Mouse (Mus musculus) liver, postnatal 0 days (tissue): ENCODE data around the gene Faf1. TPM values are rescaled to one million over a fixed set of nuclear protein-coding genes. Genes with fewer than 3 reads are reported as not detected.

Source experiments
- ATAC-seq: fragments of 200-750 bp; cut with Nextera tagmentation; 2 replicates; pipeline ENCODE4 v1.8.0; 2017; ENCODE audit warnings: mild to moderate bottlenecking, moderate library complexity
- DNase-seq: peaks from one replicate; pipeline ENCODE4 v3.0.0-alpha.2; 2016
- H3K27ac ChIP-seq: fragments of 300-500 bp; sonication (generic); 2 replicates; pipeline ENCODE4 v1.5.1; 2014; ENCODE audit warnings: antibody characterized with exemption, moderate library complexity, mild to moderate bottlenecking, low read depth
- H3K27me3 ChIP-seq: fragments of 300-500 bp; sonication (generic); 2 replicates; pipeline ENCODE4 v1.6.1; 2014; ENCODE audit warnings: low read length, control low read depth, mixed read lengths; ENCODE audit not compliant: insufficient read depth
- H3K36me3 ChIP-seq: fragments of 300-500 bp; sonication (generic); replicated peaks from 2 replicates; pipeline ENCODE4 v1.6.1; 2014; ENCODE audit warnings: mild to moderate bottlenecking, control low read depth, low read length, moderate library complexity, mixed read lengths; ENCODE audit not compliant: insufficient read depth
- H3K4me1 ChIP-seq: fragments of 300-500 bp; sonication (generic); 2 replicates; pipeline ENCODE4 v1.6.1; 2014; ENCODE audit warnings: antibody characterized with exemption, mild to moderate bottlenecking, control low read depth; ENCODE audit not compliant: insufficient read depth
- H3K4me2 ChIP-seq: fragments of 300-500 bp; sonication (generic); 2 replicates; pipeline ENCODE4 v1.6.1; 2014; ENCODE audit warnings: low read depth, mild to moderate bottlenecking, low read length, moderate library complexity, mixed read lengths
- H3K4me3 ChIP-seq: fragments of 300-500 bp; sonication (generic); 2 replicates; pipeline ENCODE4 v1.5.1; 2014; ENCODE audit warnings: low read depth, low read length
- H3K9ac ChIP-seq: fragments of 300-500 bp; sonication (generic); replicated peaks from 2 replicates; pipeline ENCODE4 v1.6.1; 2014; ENCODE audit warnings: mild to moderate bottlenecking, moderate library complexity
- H3K9me3 ChIP-seq: fragments of 300-500 bp; sonication (generic); 2 replicates; pipeline ENCODE4 v1.6.1; 2016; ENCODE audit warnings: mild to moderate bottlenecking, control low read depth, low read length, mixed read lengths
- CTCF ChIP-seq: sonication (generic); IDR thresholded peaks from 2 replicates; pipeline ENCODE4 v1.5.1; 2016; ENCODE audit warnings: antibody characterized with exemption, low read depth
- EP300 ChIP-seq: IDR thresholded peaks from 2 replicates; pipeline ENCODE4 v1.6.1; 2016; ENCODE audit warnings: antibody characterized with exemption, low read depth, mild to moderate bottlenecking
- WGBS: fragments of 180-500 bp; shearing (Covaris S2); extraction: QIAGEN DNeasy Blood & Tissue Kit; methylation state at CpG from one replicate; pipeline ENCODE4 v1.1.7; 2014; ENCODE audit not compliant: insufficient replicate concordance; 5-methylcytosine and 5-hydroxymethylcytosine counted together
- polyA plus RNA-seq: library from polyadenylated mRNA; unstranded; fragments of >200 nt; fragmentation: Nextera tagmentation; extraction: Ambion mirVana; gene quantifications from 2 replicates; pipeline ENCODE4 v1.2.1, GENCODE M21; 2015

Gene Faf1
- polyA plus RNA-seq = 10.6 and 10.9 TPM in 2 replicates

DNA sequence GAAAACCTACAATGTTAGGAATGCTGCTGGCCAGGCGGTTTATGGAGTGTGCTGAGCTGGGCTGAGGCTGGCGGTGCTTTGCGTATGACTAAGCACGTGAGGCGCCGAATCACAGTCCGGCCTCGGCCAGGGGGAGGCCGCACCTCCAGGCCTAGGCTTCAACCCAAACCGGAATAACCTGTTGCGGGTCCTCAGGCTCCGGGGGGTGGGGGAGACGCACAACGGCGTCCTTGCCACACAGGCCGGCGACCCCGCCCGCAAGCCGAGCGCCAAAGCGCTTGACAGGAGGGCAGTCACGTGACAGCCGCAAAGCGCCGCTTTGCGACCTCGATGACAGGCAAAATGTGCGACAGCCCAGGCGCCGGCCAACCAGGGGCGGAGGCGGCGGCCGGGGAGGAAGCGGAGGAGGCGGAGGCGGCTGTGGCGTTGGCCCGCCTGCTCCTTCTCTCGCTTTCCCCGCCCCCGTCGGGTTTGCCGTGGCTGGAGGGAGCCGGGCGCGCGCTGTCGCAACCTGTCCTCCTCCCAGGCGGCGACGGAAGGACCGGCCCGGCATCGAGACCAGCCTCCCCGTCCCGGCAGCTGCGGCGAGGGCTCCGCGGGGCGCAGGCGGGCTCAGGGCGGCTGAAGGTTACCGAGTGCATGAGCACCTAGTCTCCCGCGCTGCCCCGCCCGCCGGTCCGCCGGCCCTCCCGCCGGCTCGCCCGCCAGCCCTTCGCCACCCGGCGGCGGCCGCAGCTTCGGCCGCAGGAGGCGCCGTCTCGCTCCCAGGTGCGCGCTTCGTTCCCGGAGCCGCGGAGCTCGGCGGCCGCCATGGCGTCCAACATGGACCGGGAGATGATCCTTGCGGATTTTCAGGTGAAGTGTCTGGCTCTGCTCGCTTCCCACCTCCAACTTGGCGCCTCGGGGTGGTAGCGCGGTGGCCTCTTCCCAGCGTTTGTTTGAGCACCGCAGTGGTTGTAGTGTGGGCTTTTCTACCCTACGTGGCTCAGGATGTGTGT, at the start of gene Faf1:
Gene Faf1 (plus strand): TSS at position 371 of the 998 bp plus-strand sequence.
- Histone ChIP-seq H3K9ac (peak within 1 kb of the TSS; percentile 73), H3K4me2 (peak within 1 kb of the TSS; percentile 82), H3K4me1 (peaks cover 3% of the 10 kb centered on the region), H3K4me3 (peak within 1 kb of the TSS; percentile 76), H3K36me3 (no peaks in the 10 kb centered on the region), H3K9me3 (no peaks in the 10 kb centered on the region), H3K27me3 (no peaks in the 10 kb centered on the region), H3K27ac (peak within 1 kb of the TSS; percentile 93)
- DNase-seq (peak; percentile 98), ATAC-seq (peak; percentile 98)
- under 1% methylated on average over 75 of the region's 107 CpGs for WGBS
- peak; percentile 47 for TF ChIP-seq CTCF
- peak; percentile 60; the same call in 1 of the 2 replicates for TF ChIP-seq EP300

DNA sequence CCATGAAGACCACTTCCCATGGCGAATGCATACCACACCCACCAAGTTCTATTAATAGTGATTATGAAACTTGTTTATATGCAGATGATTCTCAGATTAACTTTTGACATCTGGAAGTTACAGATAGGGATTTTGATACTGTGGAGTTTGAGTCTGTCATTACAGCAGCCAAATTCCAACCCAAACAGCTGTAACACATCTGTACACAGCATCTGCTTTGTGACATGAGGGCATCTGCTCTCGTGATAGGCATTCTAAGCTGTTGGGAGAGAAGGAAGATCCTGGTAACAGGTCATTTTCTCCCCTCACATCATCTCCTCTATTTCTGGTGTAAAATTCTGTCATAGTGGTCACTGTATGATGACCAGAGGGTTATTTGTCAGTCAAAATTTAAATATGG, 46.2 kb upstream of the Faf1 start:
- DNase-seq = no peak
- TF ChIP-seq EP300 (no peak), CTCF (no peak)
- WGBS = 53% methylated on average over 2 of the region's 2 CpGs
- Histone ChIP-seq H3K27me3 (no peaks in the 10 kb centered on the region), H3K4me1 (no peaks in the 10 kb centered on the region), H3K27ac (no peak overlapping the region), H3K9ac (no peak overlapping the region), H3K9me3 (no peaks in the 10 kb centered on the region), H3K4me2 (no peak overlapping the region), H3K4me3 (no peak overlapping the region), H3K36me3 (no peaks in the 10 kb centered on the region)
- no peak for ATAC-seq

DNA sequence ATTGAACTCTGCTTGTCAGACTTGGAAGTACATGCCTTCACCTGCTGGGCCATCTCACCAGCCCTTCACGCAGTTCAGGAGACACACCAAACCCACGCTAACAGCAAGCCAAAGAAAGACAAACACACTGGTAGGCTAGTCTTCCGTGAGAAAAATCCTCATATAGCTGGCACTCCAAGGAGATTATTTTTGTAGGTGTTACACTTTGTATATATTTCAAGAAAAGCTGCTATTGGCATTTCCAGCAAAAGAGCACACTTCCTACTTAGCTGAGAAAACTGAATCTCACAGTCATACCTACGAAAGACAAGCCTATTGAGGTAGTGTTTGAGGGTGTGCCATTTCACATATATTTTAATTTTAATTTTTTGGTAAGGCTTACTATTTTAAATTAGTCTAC, 45.4 kb upstream of the Faf1 start:
- Histone ChIP-seq H3K9me3 (no peaks in the 10 kb centered on the region), H3K4me3 (no peak overlapping the region), H3K9ac (no peak overlapping the region), H3K4me1 (no peaks in the 10 kb centered on the region), H3K36me3 (no peaks in the 10 kb centered on the region), H3K4me2 (no peak overlapping the region), H3K27ac (no peak overlapping the region), H3K27me3 (no peaks in the 10 kb centered on the region)
- no peak for ATAC-seq
- 74% methylated on average over 4 of the region's 4 CpGs for WGBS
- no peak for DNase-seq
- TF ChIP-seq EP300 (no peak), CTCF (no peak)

DNA sequence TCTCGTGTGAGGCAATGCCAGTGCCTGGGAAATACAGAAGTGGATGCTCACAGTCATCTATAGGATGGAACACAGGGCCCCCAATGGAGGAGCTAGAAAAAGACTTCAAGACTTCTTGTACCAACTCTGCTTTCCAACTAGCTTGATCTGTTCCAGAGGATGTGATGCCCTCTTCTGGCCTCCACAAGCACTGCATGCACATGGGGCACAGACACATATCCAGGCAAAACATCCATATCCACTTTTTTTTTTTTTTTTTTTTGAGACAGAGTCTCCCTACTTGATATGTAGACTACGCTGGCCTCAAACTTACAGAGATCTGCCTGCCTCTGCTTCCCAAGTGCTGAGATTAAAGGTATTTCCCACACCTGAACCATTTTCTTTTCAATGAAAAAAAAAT, 41.4 kb upstream of the Faf1 start:
- Histone ChIP-seq H3K27ac (no peak overlapping the region), H3K9ac (no peak overlapping the region), H3K4me1 (no peaks in the 10 kb centered on the region), H3K9me3 (no peaks in the 10 kb centered on the region), H3K4me3 (no peak overlapping the region), H3K27me3 (no peaks in the 10 kb centered on the region), H3K4me2 (no peak overlapping the region), H3K36me3 (no peaks in the 10 kb centered on the region)
- 67% methylated on average over 2 of the region's 2 CpGs for WGBS
- DNase-seq = peak; percentile 45
- TF ChIP-seq EP300 (no peak), CTCF (peak; percentile 65)
- no peak for ATAC-seq

DNA sequence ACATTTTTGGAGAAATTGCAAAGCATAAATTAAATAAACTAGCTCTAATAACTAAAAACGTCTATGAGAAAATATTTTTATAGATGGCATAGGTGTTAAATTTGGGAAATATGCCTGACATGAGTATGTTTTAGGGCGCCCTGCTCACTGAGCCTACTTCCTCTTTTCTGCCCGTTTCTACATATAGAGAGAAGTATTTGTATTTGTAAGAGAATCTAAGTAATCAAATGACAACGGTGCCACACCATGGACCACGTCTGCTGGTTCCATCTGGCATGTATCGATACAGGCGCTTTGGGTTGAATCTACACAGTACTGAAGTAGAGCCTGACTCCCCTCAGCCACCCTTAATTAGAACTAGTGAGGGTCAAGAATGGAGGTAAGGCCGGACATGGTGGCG, 37.0 kb upstream of the Faf1 start:
- 69% methylated on average over 9 of the region's 9 CpGs for WGBS
- TF ChIP-seq CTCF (no peak), EP300 (no peak)
- Histone ChIP-seq H3K27ac (no peak overlapping the region), H3K4me1 (peaks cover 2% of the 10 kb centered on the region; the same call in 1 of the 2 replicates), H3K4me2 (no peak overlapping the region), H3K9me3 (no peaks in the 10 kb centered on the region), H3K36me3 (no peaks in the 10 kb centered on the region), H3K27me3 (no peaks in the 10 kb centered on the region), H3K9ac (no peak overlapping the region), H3K4me3 (no peak overlapping the region)
- ATAC-seq (no peak), DNase-seq (no peak)

DNA sequence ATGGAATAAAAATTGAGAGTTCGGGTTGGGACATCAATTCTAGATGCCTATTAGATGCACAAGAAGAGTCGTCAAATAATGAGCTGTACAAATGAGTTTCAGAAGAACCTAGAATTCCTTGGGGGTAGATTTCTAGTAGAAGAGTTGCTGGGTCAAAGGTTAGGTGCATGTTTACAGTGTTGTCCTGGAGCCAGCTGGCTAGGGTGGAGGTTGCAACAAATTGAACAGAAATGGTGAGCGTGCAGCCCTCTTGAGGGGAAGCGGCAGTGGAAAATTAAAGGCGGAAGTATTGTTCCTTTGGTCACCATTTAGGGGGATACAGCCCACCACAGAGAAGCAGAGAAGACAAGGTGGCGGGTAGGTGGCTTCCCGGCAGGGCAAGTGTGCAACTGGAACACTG, 36.2 kb upstream of the Faf1 start:
- H3K4me1 ChIP-seq = peaks cover 2% of the 10 kb centered on the region; the same call in 1 of the 2 replicates
- 75% methylated on average over 7 of the region's 7 CpGs for WGBS
- no peaks in the 10 kb centered on the region for H3K36me3 ChIP-seq
- no peaks in the 10 kb centered on the region for H3K9me3 ChIP-seq
- ATAC-seq (peak; percentile 48; the same call in 1 of the 2 replicates), DNase-seq (peak; percentile 47)
- no peak overlapping the region for H3K4me2 ChIP-seq
- TF ChIP-seq EP300 (no peak), CTCF (no peak)
- no peak overlapping the region for H3K27ac ChIP-seq
- H3K9ac ChIP-seq = no peak overlapping the region
- no peaks in the 10 kb centered on the region for H3K27me3 ChIP-seq
- H3K4me3 ChIP-seq = no peak overlapping the region
